Mouse (Mus musculus): ENCODE data around the gene S1pr5. TPM values are rescaled to one million over a fixed set of nuclear protein-coding genes. Genes with fewer than 3 reads are reported as not detected.

Gene S1pr5
- polyA plus RNA-seq, 1 experiment from 2014 or later, result not detected

DNA sequence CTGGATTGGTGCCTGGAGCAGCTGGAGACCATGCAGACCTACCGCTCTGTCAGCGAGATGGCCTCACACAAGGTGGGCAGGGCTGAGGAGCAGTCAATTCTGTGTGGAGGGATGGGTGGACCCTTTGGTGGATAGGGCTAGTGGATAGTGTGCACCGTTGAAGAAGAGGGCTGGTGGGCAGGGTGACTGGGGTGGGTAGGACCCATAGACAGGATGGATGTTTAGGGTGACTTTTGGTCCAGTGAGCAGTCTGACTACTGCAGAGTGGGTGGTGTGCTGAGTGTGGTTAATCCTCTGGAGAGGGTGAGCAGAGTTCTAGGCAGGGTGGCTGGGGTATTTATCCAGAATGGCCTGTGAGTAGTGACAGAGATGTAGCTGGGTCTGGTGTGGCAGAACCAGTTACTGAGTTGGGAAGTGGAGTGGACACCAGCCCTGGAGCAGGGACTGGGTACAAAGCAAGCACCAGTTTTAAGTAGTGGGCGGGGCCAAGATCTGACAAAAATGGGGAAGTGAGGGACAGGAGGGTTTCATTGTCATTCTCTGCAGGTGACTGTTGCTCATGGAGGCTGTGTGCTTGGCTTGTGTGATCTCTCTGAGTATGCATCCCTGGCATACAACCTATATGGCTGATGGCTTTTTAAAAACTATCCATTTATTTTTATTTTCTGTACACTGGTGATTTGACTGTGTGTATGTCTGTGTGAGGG lies 53.3 kb downstream of the S1pr5 start:
- no peak for ATAC-seq (replicated peaks; ENCODE audit: low FRiP score)
- no peaks in the 10 kb centered on the region for H3K9me3 ChIP-seq (replicated peaks)

DNA sequence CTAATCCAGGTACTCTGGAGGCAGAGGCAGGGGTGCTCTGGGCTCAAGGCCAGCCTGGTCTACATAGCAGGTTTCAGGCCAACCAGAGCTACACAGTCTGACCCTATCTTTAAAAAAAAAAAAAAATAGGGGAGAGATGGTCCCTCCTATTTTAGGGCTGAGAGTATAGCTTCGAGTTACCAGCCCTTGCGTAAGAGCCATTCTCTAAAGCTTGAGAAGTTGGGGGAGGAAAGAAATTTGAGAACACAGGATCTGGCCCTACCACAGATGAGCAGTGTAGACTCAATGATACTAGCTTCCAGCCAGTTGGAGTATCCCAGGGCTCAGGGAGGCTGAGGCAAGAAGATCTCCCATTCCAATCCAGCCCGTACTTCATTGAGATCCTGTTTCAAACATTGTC lies 54.5 kb downstream of the S1pr5 start:
- Histone ChIP-seq H3K9ac (no peak overlapping the region), H3K4me1 (peaks cover 34% of the 10 kb centered on the region), H3K27me3 (no peaks in the 10 kb centered on the region), H3K36me3 (0 out of 2 replicates have a peak, but pooled peaks cover 6% of the 10 kb centered on the region), H3K4me3 (replicated peaks) (no peak overlapping the region), H3K27ac (no peak overlapping the region), H3K9me3 (replicated peaks) (no peaks in the 10 kb centered on the region), H3K4me2 (no peak overlapping the region)
- 80% methylated on average over 3 of the region's 3 CpGs for WGBS
- ATAC-seq (replicated peaks; ENCODE audit: low FRiP score), result no peak

More for the DNA sequence above, 53.3 kb downstream of the S1pr5 start:
- no peak overlapping the region for H3K9ac ChIP-seq
- 94% methylated on average over 4 of the region's 4 CpGs for WGBS
- H3K27me3 ChIP-seq, result no peaks in the 10 kb centered on the region
- H3K4me1 ChIP-seq, result peaks cover 34% of the 10 kb centered on the region
- no peak overlapping the region for H3K27ac ChIP-seq
- H3K36me3 ChIP-seq, result 0 out of 2 replicates have a peak, but pooled peaks cover 6% of the 10 kb centered on the region
- no peak overlapping the region for H3K4me3 ChIP-seq (replicated peaks)
- no peak overlapping the region for H3K4me2 ChIP-seq

Other genes with a start within 250 kb of the S1pr5 start
- gene Mrpl4, start 245.7 kb downstream of the S1pr5 start, polyA plus RNA-seq (2015; fragmentation: Nextera tagmentation; extraction: Ambion mirVana), result 140 and 143 TPM in 2 replicates
- 10.8 and 13.7 TPM in 2 replicates for gene Icam1, start 232.5 kb downstream of the S1pr5 start, polyA plus RNA-seq (2015; fragmentation: Nextera tagmentation; extraction: Ambion mirVana)
- gene Icam4, start 219.1 kb downstream of the S1pr5 start, polyA plus RNA-seq (2015; fragmentation: Nextera tagmentation; extraction: Ambion mirVana), result 2.0 and 2.7 TPM in 2 replicates
- 0.18 and 0.38 TPM in 2 replicates for gene Icam5, start 216.4 kb downstream of the S1pr5 start, polyA plus RNA-seq (2015; fragmentation: Nextera tagmentation; extraction: Ambion mirVana)
- gene Zglp1, start 181.3 kb downstream of the S1pr5 start, polyA plus RNA-seq (2015; fragmentation: Nextera tagmentation; extraction: Ambion mirVana), result 1.6 and 1.8 TPM in 2 replicates
- gene Gm49373, start 175.3 kb downstream of the S1pr5 start, polyA plus RNA-seq (2015; fragmentation: Nextera tagmentation; extraction: Ambion mirVana), result 0.45 and 0.86 TPM in 2 replicates
- gene Fdx1l, start 174.8 kb downstream of the S1pr5 start, polyA plus RNA-seq (2015; fragmentation: Nextera tagmentation; extraction: Ambion mirVana), result 53.9 and 61.0 TPM in 2 replicates
- 2.2 and 3.0 TPM in 2 replicates for gene Gm38431, start 156.4 kb downstream of the S1pr5 start, polyA plus RNA-seq (2015; fragmentation: Nextera tagmentation; extraction: Ambion mirVana)
- 67.9 and 76.3 TPM in 2 replicates for gene Raver1, start 156.4 kb downstream of the S1pr5 start, polyA plus RNA-seq (2015; fragmentation: Nextera tagmentation; extraction: Ambion mirVana)
- 12.7 and 15.5 TPM in 2 replicates for gene Tyk2, start 117.2 kb downstream of the S1pr5 start, polyA plus RNA-seq (2015; fragmentation: Nextera tagmentation; extraction: Ambion mirVana)
- 332 and 351 TPM in 2 replicates for gene Cdc37, start 98.5 kb downstream of the S1pr5 start, polyA plus RNA-seq (2015; fragmentation: Nextera tagmentation; extraction: Ambion mirVana)
- 12.6 and 12.7 TPM in 2 replicates for gene Pde4a, start 82.7 kb downstream of the S1pr5 start, polyA plus RNA-seq (2015; fragmentation: Nextera tagmentation; extraction: Ambion mirVana)
- 55.1 and 64.2 TPM in 2 replicates for gene Keap1, start 9.1 kb downstream of the S1pr5 start, polyA plus RNA-seq (2015; fragmentation: Nextera tagmentation; extraction: Ambion mirVana)
- gene Atg4d, start 16.9 kb upstream of the S1pr5 start, polyA plus RNA-seq (2015; fragmentation: Nextera tagmentation; extraction: Ambion mirVana), result 42.7 and 49.5 TPM in 2 replicates
- gene Kri1, start 39.5 kb upstream of the S1pr5 start, polyA plus RNA-seq (2015; fragmentation: Nextera tagmentation; extraction: Ambion mirVana), result 13.8 and 19.8 TPM in 2 replicates
- 51.2 and 51.5 TPM in 2 replicates for gene Cdkn2d, start 43.0 kb upstream of the S1pr5 start, polyA plus RNA-seq (2015; fragmentation: Nextera tagmentation; extraction: Ambion mirVana)
- 35.9 and 37.1 TPM in 2 replicates for gene Ap1m2, start 63.9 kb upstream of the S1pr5 start, polyA plus RNA-seq (2015; fragmentation: Nextera tagmentation; extraction: Ambion mirVana)
- 85.4 and 97.1 TPM in 2 replicates for gene Slc44a2, start 72.3 kb upstream of the S1pr5 start, polyA plus RNA-seq (2015; fragmentation: Nextera tagmentation; extraction: Ambion mirVana)
- gene Ilf3, start 119.4 kb upstream of the S1pr5 start, polyA plus RNA-seq (2015; fragmentation: Nextera tagmentation; extraction: Ambion mirVana), result 208 and 221 TPM in 2 replicates
- gene Qtrt1, start 163.4 kb upstream of the S1pr5 start, polyA plus RNA-seq (2015; fragmentation: Nextera tagmentation; extraction: Ambion mirVana), result 56.5 and 63.3 TPM in 2 replicates
- 75.3 and 79.1 TPM in 2 replicates for gene Dnm2, start 176.5 kb upstream of the S1pr5 start, polyA plus RNA-seq (2015; fragmentation: Nextera tagmentation; extraction: Ambion mirVana)

Measured in kidney, embryonic 15.5 days (tissue).